Comparison of ENCODE assay signal across 25 mouse cellular contexts in the genomic region with DNA sequence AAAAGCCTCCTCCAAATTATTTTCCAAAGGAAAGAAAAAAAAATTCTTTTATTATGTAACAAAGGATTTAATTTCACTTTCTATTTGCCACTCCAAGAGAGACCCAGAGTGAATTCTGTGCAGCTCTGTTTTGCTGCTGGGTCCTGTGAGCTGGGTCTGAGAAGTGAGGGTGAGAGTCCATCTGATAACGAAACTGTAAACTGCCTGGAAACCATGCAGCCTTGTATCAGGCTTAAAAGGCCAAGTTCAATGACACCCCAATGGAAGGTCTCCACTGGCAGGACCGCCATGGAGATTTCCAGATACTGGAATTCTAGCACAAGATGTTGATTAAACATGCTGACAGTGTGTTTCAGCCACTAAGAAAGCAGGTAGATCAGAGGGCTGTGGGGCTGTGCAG. TPM values are rescaled to one million over a fixed set of nuclear protein-coding genes. Genes with fewer than 3 reads are reported as not detected.
DNase-seq lines count a peak whose midpoint lies in the region; ATAC-seq and TF ChIP-seq lines count a peak whose summit lies in the region.
"Had no signal": no experiment of that assay in that cellular context is flagged by ENCODE, and none has a peak within 500 bp of the region (broad histone marks: within the 10 kb centered on the region; RNA-seq: fewer than 3 reads in every experiment).

No protein-coding gene starts in this region.

- H3K9me3 ChIP-seq in hindbrain, embryonic 14.5 days (ENCODE audit: control insufficient read depth, low read length), result no peaks in the 10 kb centered on the region
- H3K9me3 ChIP-seq in hindbrain, embryonic 16.5 days (ENCODE audit: control insufficient read depth, low read length), result no peaks in the 10 kb centered on the region
- no peaks in the 10 kb centered on the region for H3K9me3 ChIP-seq in midbrain, embryonic 14.5 days (ENCODE audit: control insufficient read depth, low read length)
- H3K9me3 ChIP-seq in midbrain, embryonic 10.5 days (replicated peaks), result no peaks in the 10 kb centered on the region
- H3K9me3 ChIP-seq in midbrain, postnatal 0 days (ENCODE audit: low read length), result no peaks in the 10 kb centered on the region
- H3K9me3 ChIP-seq: limb, embryonic 15.5 days; neural tube, embryonic 13.5 days had no signal

- no peak for ATAC-seq in hindbrain, embryonic 14.5 days (ENCODE audit: low FRiP score)
- ATAC-seq in hindbrain, embryonic 16.5 days, result no peak
- ATAC-seq in midbrain, embryonic 14.5 days (ENCODE audit: low FRiP score, low TSS enrichment), result no peak
- ATAC-seq in midbrain, postnatal 0 days (ENCODE audit: low FRiP score), result no peak
- ATAC-seq: inflammation-experienced regulatory T-cells, adult 6 months had no signal

- 0 out of 2 replicates have a peak, but pooled peaks cover 7% of the 10 kb centered on the region for H3K36me3 ChIP-seq in hindbrain, embryonic 14.5 days (replicated peaks; ENCODE audit: control insufficient read depth, insufficient read depth)
- H3K36me3 ChIP-seq in hindbrain, embryonic 16.5 days (ENCODE audit: control insufficient read depth, insufficient read depth, low read length), result no peaks in the 10 kb centered on the region
- H3K36me3 ChIP-seq in midbrain, embryonic 14.5 days (ENCODE audit: control insufficient read depth, insufficient read depth, low read length), result no peaks in the 10 kb centered on the region
- H3K36me3 ChIP-seq in midbrain, embryonic 10.5 days, result peaks cover 19% of the 10 kb centered on the region
- no peaks in the 10 kb centered on the region for H3K36me3 ChIP-seq in midbrain, postnatal 0 days (ENCODE audit: insufficient read depth, low read length)
- H3K36me3 ChIP-seq: neural tube, embryonic 13.5 days had no signal

- no peak overlapping the region for H3K4me3 ChIP-seq in hindbrain, embryonic 14.5 days (replicated peaks; ENCODE audit: low read length)
- H3K4me3 ChIP-seq in hindbrain, embryonic 16.5 days (ENCODE audit: low read length), result no peak overlapping the region
- no peak overlapping the region for H3K4me3 ChIP-seq in midbrain, embryonic 14.5 days (replicated peaks; ENCODE audit: low read depth, low read length)
- H3K4me3 ChIP-seq in midbrain, embryonic 10.5 days, result no peak overlapping the region
- H3K4me3 ChIP-seq in midbrain, postnatal 0 days (ENCODE audit: low read depth, low read length), result no peak overlapping the region
- H3K4me3 ChIP-seq: heart, adult 2 months; limb, embryonic 15.5 days; neural tube, embryonic 13.5 days had no signal

- peak; percentile 22 for DNase-seq in adrenal gland, adult 2 months
- no peak for DNase-seq in adrenal gland, adult 18-20 months (ENCODE audit: low spot score in 2 of 2)
- no peak for DNase-seq in hindbrain, embryonic 14.5 days (ENCODE audit: low spot score)
- DNase-seq in midbrain, embryonic 14.5 days, result no peak
- no peak for DNase-seq in midbrain, embryonic 10.5 days (ENCODE audit: low spot score)
- no peak for DNase-seq in midbrain, postnatal 0 days (ENCODE audit: low spot score)
- DNase-seq in kidney, adult 11 months, result no peak
- DNase-seq: cerebellum, adult 9-11 months; gastrocnemius, postnatal 10 days; heart, adult 2 months; kidney, postnatal 10 days; right cerebral cortex, postnatal 14 days had no signal

- H3K27ac ChIP-seq in hindbrain, embryonic 14.5 days, result peak overlapping the region; percentile 58
- no peak overlapping the region for H3K27ac ChIP-seq in hindbrain, embryonic 16.5 days (ENCODE audit: low read depth, low read length)
- peak overlapping the region; percentile 80 for H3K27ac ChIP-seq in midbrain, embryonic 14.5 days (replicated peaks; ENCODE audit: low read depth, low read length)
- H3K27ac ChIP-seq in midbrain, embryonic 10.5 days (replicated peaks), result no peak overlapping the region
- peak overlapping the region; percentile 45; the same call in 1 of the 2 replicates for H3K27ac ChIP-seq in midbrain, postnatal 0 days (ENCODE audit: low read depth, low read length)
- H3K27ac ChIP-seq: heart, adult 2 months; limb, embryonic 15.5 days had no signal

- no peaks in the 10 kb centered on the region for H3K27me3 ChIP-seq in hindbrain, embryonic 14.5 days (ENCODE audit: control insufficient read depth, insufficient read depth, low read length)
- no peaks in the 10 kb centered on the region for H3K27me3 ChIP-seq in hindbrain, embryonic 16.5 days (replicated peaks; ENCODE audit: control insufficient read depth, insufficient read depth, low read length)
- no peaks in the 10 kb centered on the region for H3K27me3 ChIP-seq in midbrain, embryonic 14.5 days (ENCODE audit: control insufficient read depth, insufficient read depth, low read length)
- H3K27me3 ChIP-seq in midbrain, embryonic 10.5 days (ENCODE audit: low read depth, poor library complexity, severe bottlenecking), result no peaks in the 10 kb centered on the region
- no peaks in the 10 kb centered on the region for H3K27me3 ChIP-seq in midbrain, postnatal 0 days (ENCODE audit: insufficient read depth, low read length)
- H3K27me3 ChIP-seq: limb, embryonic 15.5 days; neural tube, embryonic 13.5 days had no signal

- no peak overlapping the region for H3K4me2 ChIP-seq in hindbrain, embryonic 14.5 days (replicated peaks)
- no peak overlapping the region for H3K4me2 ChIP-seq in hindbrain, embryonic 16.5 days (ENCODE audit: low read length)
- no peak overlapping the region for H3K4me2 ChIP-seq in midbrain, embryonic 14.5 days (ENCODE audit: low read length)
- H3K4me2 ChIP-seq in midbrain, postnatal 0 days (ENCODE audit: low read depth, low read length, poor library complexity, severe bottlenecking), result no peak overlapping the region
- H3K4me2 ChIP-seq: limb, embryonic 15.5 days; neural tube, embryonic 13.5 days had no signal

- peaks cover 28% of the 10 kb centered on the region for H3K4me1 ChIP-seq in hindbrain, embryonic 14.5 days (replicated peaks; ENCODE audit: control insufficient read depth, insufficient read depth, low read length)
- peaks cover 22% of the 10 kb centered on the region for H3K4me1 ChIP-seq in hindbrain, embryonic 16.5 days (ENCODE audit: control insufficient read depth, insufficient read depth, low read depth, low read length)
- peaks cover 32% of the 10 kb centered on the region for H3K4me1 ChIP-seq in midbrain, embryonic 14.5 days (ENCODE audit: control insufficient read depth, insufficient read depth, low read length)
- H3K4me1 ChIP-seq in midbrain, embryonic 10.5 days, result peaks cover 20% of the 10 kb centered on the region
- peaks cover 13% of the 10 kb centered on the region for H3K4me1 ChIP-seq in midbrain, postnatal 0 days (ENCODE audit: insufficient read depth, low read length)
- H3K4me1 ChIP-seq: limb, embryonic 15.5 days had no signal

- H3K9ac ChIP-seq in hindbrain, embryonic 14.5 days, result no peak overlapping the region
- H3K9ac ChIP-seq in hindbrain, embryonic 16.5 days (ENCODE audit: low read depth, low read length), result no peak overlapping the region
- H3K9ac ChIP-seq in midbrain, embryonic 14.5 days (replicated peaks; ENCODE audit: low read length), result no peak overlapping the region
- H3K9ac ChIP-seq in midbrain, postnatal 0 days (replicated peaks; ENCODE audit: low read length, poor library complexity, severe bottlenecking), result no peak overlapping the region
- H3K9ac ChIP-seq: limb, embryonic 15.5 days; neural tube, embryonic 13.5 days had no signal

- TF ChIP-seq CTCF in midbrain, postnatal 0 days (IDR thresholded peaks at IDR 0.05), result no peak

- 72% methylated on average over 2 of the region's 2 CpGs for WGBS in hindbrain, embryonic 14.5 days
- 65% methylated on average over 2 of the region's 2 CpGs for WGBS in hindbrain, embryonic 16.5 days
- 76% methylated on average over 2 of the region's 2 CpGs for WGBS in midbrain, embryonic 14.5 days
- 88% methylated on average over 2 of the region's 2 CpGs for WGBS in midbrain, embryonic 10.5 days
- WGBS in midbrain, postnatal 0 days, result 60% methylated on average over 2 of the region's 2 CpGs

RNA-seq across cellular contexts. Expression of a gene that starts 33.6 kb away (rescaled TPM):
- 10 to 100 TPM; 51.6 to 53.7 TPM for total RNA-seq in adrenal gland, adult 2 months (2021)
- polyA plus RNA-seq in adrenal gland, adult 2 months (2012; rRNA removed), result 35.9 and 45.8 TPM in 2 replicates
- 10 to 100 TPM; 43.4 to 58.2 TPM for total RNA-seq in adrenal gland, adult 18-20 months (2021)
- 43.2 and 52.6 TPM in 2 replicates for polyA plus RNA-seq in hindbrain, embryonic 14.5 days (2014; fragmentation: Nextera tagmentation; extraction: Ambion mirVana)
- 43.6 and 44.7 TPM in 2 replicates for polyA plus RNA-seq in hindbrain, embryonic 16.5 days (2015; fragmentation: Nextera tagmentation; extraction: Ambion mirVana)
- 45.7 and 53.7 TPM in 2 replicates for polyA plus RNA-seq in midbrain, embryonic 14.5 days (2014; fragmentation: Nextera tagmentation; extraction: Ambion mirVana)
- 47.8 and 51.5 TPM in 2 replicates for polyA plus RNA-seq in midbrain, embryonic 10.5 days (2016; fragmentation: Nextera tagmentation; extraction: Ambion mirVana)
- 28.6 and 57.3 TPM in 2 replicates for total RNA-seq in midbrain, postnatal 0 days (2014; rRNA removed)
- polyA plus RNA-seq in midbrain, postnatal 0 days (2015; fragmentation: Nextera tagmentation; extraction: Ambion mirVana), result 45.3 and 52.2 TPM in 2 replicates
- total RNA-seq: MEL had no signal

RNA-seq across cellular contexts. Expression of a gene that starts 48.0 kb away (rescaled TPM):
- not detected for total RNA-seq in adrenal gland, adult 2 months (2021)
- polyA plus RNA-seq in adrenal gland, adult 2 months (2012; rRNA removed), result not detected in 2 replicates
- not detected for total RNA-seq in adrenal gland, adult 18-20 months (2021)
- polyA plus RNA-seq in hindbrain, embryonic 14.5 days (2014; fragmentation: Nextera tagmentation; extraction: Ambion mirVana), result not detected in 2 replicates
- polyA plus RNA-seq in hindbrain, embryonic 16.5 days (2015; fragmentation: Nextera tagmentation; extraction: Ambion mirVana), result not detected in 2 replicates
- polyA plus RNA-seq in midbrain, embryonic 14.5 days (2014; fragmentation: Nextera tagmentation; extraction: Ambion mirVana), result not detected in 2 replicates
- polyA plus RNA-seq in midbrain, embryonic 10.5 days (2016; fragmentation: Nextera tagmentation; extraction: Ambion mirVana), result not detected in 2 replicates
- total RNA-seq in midbrain, postnatal 0 days (2014; rRNA removed), result not detected in 2 replicates
- not detected in 2 replicates for polyA plus RNA-seq in midbrain, postnatal 0 days (2015; fragmentation: Nextera tagmentation; extraction: Ambion mirVana)
- total RNA-seq: adrenal gland, postnatal 4 days; heart, adult 2 months; layer of hippocampus, postnatal 25 days; left cerebral cortex, postnatal 25 days; MEL; monocyte, adult 5-6 weeks had no signal
- polyA plus RNA-seq: embryonic facial prominence, embryonic 14.5 days; heart, adult 2 months; inflammation-experienced regulatory T-cells, adult 6 months; limb, embryonic 15.5 days; lung, embryonic 16.5 days; neural tube, embryonic 13.5 days; stomach, embryonic 16.5 days; thymus, postnatal 0 days had no signal

Comparison
In these comparisons a context has a peak if more than half of its experiments do, and no peak if none do; other contexts are left out.
1. H3K27ac ChIP-seq: peak in hindbrain, embryonic 14.5 days (single experiment), midbrain, embryonic 14.5 days (single experiment) and midbrain, postnatal 0 days (single experiment); none in hindbrain, embryonic 16.5 days (single experiment) and midbrain, embryonic 10.5 days (single experiment).